Mouse (Mus musculus) midbrain, embryonic 13.5 days (tissue): ENCODE measurements around the gene Rab11a. TPM values are rescaled to one million over a fixed set of nuclear protein-coding genes. Genes with fewer than 3 reads are reported as not detected.
"Not testable (repeated sequence)": the region's sequence is repeated elsewhere in the genome, so short reads cannot be mapped to it uniquely, and the experiment has no call there.

Experiments used
- ATAC-seq: fragments of 200-750 bp; cut with Nextera tagmentation; 2 replicates; pipeline ENCODE4 v1.8.0; 2017; ENCODE audit warnings: mild to moderate bottlenecking, moderate TSS enrichment, moderate library complexity
- H3K27ac ChIP-seq: fragments of 300-500 bp; sonication (generic); 2 replicates; pipeline ENCODE4 v1.5.1; 2015; ENCODE audit warnings: inconsistent platforms, mild to moderate bottlenecking, moderate library complexity
- H3K27me3 ChIP-seq: fragments of 300-500 bp; sonication (generic); 2 replicates; pipeline ENCODE4 v1.6.1; 2015; ENCODE audit warnings: mild to moderate bottlenecking, inconsistent platforms
- H3K36me3 ChIP-seq: fragments of 300-500 bp; sonication (generic); 2 replicates; pipeline ENCODE4 v1.6.1; 2015; ENCODE audit warnings: mild to moderate bottlenecking, inconsistent platforms
- H3K4me1 ChIP-seq: fragments of 300-500 bp; sonication (generic); replicated peaks from 2 replicates; pipeline ENCODE4 v1.6.1; 2015; ENCODE audit warnings: inconsistent platforms
- H3K4me2 ChIP-seq: fragments of 300-500 bp; sonication (generic); replicated peaks from 2 replicates; pipeline ENCODE4 v1.6.1; 2015; ENCODE audit warnings: moderate library complexity, mild to moderate bottlenecking, inconsistent platforms
- H3K4me3 ChIP-seq: fragments of 300-500 bp; sonication (generic); replicated peaks from 2 replicates; pipeline ENCODE4 v1.5.1; 2015; ENCODE audit warnings: mild to moderate bottlenecking, inconsistent platforms
- H3K9ac ChIP-seq: fragments of 300-500 bp; sonication (generic); replicated peaks from 2 replicates; pipeline ENCODE4 v1.6.1; 2015; ENCODE audit warnings: mild to moderate bottlenecking, inconsistent platforms
- H3K9me3 ChIP-seq: fragments of 300-500 bp; sonication (generic); 2 replicates; pipeline ENCODE4 v1.6.1; 2016; ENCODE audit warnings: mild to moderate bottlenecking, inconsistent platforms
- WGBS: fragments of 180-500 bp; shearing (Covaris S2); methylation state at CpG from one replicate; pipeline ENCODE4 v1.1.7; 2015; 5-methylcytosine and 5-hydroxymethylcytosine counted together
- polyA plus RNA-seq: library from polyadenylated mRNA; unstranded; fragments of >200 nt; fragmentation: Nextera tagmentation; extraction: Ambion mirVana; gene quantifications from 2 replicates; pipeline ENCODE4 v1.2.1, GENCODE M21; 2015

Gene Rab11a
- polyA plus RNA-seq, 1 experiment from 2014 or later, result 397 TPM

- H3K9ac ChIP-seq, result peak overlapping the region; percentile 88
- ATAC-seq, result peak; percentile 91
- no peaks in the 10 kb centered on the region for H3K27me3 ChIP-seq
- H3K9me3 ChIP-seq, result no peaks in the 10 kb centered on the region
- under 1% methylated on average over 35 of the region's 35 CpGs for WGBS
- H3K4me2 ChIP-seq, result peak overlapping the region; percentile 79
- H3K27ac ChIP-seq, result peak overlapping the region; percentile 93
- peaks cover 8% of the 10 kb centered on the region for H3K4me1 ChIP-seq
- peak overlapping the region; percentile 85 for H3K4me3 ChIP-seq
- no peaks in the 10 kb centered on the region for H3K36me3 ChIP-seq
Observed at GRCm38 (mm10) chr9:64736639-64737405, 736 bp downstream of the Rab11a start.

- Histone ChIP-seq H3K36me3 (peaks cover under 1% of the 10 kb centered on the region; the same call in 1 of the 2 replicates), H3K27me3 (no peaks in the 10 kb centered on the region), H3K4me3 (peak overlapping the region; percentile 85), H3K4me2 (peak overlapping the region; percentile 79), H3K9me3 (no peaks in the 10 kb centered on the region), H3K4me1 (peaks cover 8% of the 10 kb centered on the region), H3K9ac (peak overlapping the region; percentile 88), H3K27ac (peak overlapping the region; percentile 93)
- no peak for ATAC-seq
- 15% methylated on average over 9 of the region's 9 CpGs for WGBS
Observed at GRCm38 (mm10) chr9:64736076-64736638, 1.4 kb downstream of the Rab11a start.

DNA sequence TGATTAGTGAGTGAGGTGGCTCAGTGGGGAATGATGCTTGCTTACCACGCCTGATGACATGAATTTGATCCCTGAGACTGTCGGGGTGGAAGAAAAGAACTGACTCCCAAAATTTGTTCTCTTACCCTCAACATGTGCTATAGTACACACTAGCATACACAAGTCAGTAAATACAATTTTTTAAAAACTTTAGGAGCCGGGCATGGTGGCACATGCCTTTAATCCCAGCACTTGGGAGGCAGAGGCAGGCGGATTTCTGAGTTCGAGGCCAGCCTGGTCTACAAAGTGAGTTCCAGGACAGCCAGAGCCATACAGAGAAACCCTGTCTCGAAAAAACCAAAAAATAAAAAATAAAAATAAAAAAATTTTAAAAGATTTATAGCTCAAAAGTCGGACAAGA lies 2.6 kb downstream of the Rab11a start:
- not testable (repeated sequence) for H3K36me3 ChIP-seq, H3K27ac ChIP-seq, H3K4me2 ChIP-seq, H3K9ac ChIP-seq, H3K4me3 ChIP-seq, H3K27me3 ChIP-seq, H3K9me3 ChIP-seq, H3K4me1 ChIP-seq, ATAC-seq
- WGBS, result 91% methylated on average over 7 of the region's 7 CpGs

DNA sequence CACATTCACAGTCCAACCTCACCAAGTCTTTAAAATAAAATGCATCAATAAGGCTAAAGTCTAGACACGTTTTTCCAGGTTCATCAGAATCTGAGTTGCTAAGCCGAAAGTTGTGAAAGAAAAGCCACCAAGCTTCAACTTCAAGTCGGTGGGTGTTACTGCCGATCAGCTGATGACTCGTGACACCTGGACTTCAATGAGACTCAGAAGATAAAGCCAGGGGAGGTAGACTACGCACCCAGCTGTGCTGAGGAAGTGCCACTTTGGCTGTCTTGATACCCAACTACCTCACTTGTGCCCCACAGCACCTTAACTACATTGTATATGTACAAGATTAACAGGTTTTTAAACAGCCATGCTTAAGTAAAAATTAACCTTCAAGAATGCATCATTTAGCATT lies 3.4 kb downstream of the Rab11a start:
- peaks cover 10% of the 10 kb centered on the region for H3K4me1 ChIP-seq

DNA sequence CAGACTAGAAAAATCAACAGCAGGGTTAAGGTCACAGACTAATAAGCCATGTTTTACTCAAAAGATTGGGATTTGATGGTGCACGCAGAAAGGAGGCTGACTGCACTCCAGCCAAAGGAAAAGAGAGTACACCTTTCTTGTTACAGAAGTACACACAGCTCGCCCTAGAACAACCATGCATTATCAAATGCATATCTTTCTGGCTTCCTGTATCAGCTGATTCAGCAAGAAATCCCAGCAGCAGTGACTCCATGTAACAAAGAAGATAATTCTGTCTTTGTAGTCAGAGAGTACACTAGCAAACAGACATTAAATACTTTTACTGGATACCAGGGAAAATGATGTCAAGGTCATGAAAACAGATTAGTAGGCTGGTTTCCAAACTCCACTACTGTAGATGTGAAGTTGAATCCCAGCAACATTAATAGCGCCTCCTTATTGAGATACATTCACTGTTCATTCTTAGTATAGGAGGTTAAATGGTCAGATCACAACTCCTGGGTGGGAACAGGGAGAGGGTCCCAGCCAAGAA lies 6.5 kb downstream of the Rab11a start:
- Histone ChIP-seq H3K4me1 (peaks cover 9% of the 10 kb centered on the region), H3K9me3 (no peaks in the 10 kb centered on the region), H3K27ac (no peak overlapping the region), H3K36me3 (peaks cover 18% of the 10 kb centered on the region), H3K4me3 (no peak overlapping the region), H3K27me3 (no peaks in the 10 kb centered on the region), H3K4me2 (no peak overlapping the region), H3K9ac (no peak overlapping the region)
- 92% methylated on average over 3 of the region's 3 CpGs for WGBS
- ATAC-seq, result no peak

More for the DNA sequence above, 3.4 kb downstream of the Rab11a start:
- Histone ChIP-seq H3K27me3 (no peaks in the 10 kb centered on the region), H3K9me3 (no peaks in the 10 kb centered on the region), H3K9ac (no peak overlapping the region), H3K4me2 (no peak overlapping the region), H3K4me3 (no peak overlapping the region), H3K27ac (no peak overlapping the region), H3K36me3 (peaks cover 3% of the 10 kb centered on the region; the same call in 1 of the 2 replicates)
- WGBS, result 87% methylated on average over 6 of the region's 6 CpGs
- no peak for ATAC-seq

DNA sequence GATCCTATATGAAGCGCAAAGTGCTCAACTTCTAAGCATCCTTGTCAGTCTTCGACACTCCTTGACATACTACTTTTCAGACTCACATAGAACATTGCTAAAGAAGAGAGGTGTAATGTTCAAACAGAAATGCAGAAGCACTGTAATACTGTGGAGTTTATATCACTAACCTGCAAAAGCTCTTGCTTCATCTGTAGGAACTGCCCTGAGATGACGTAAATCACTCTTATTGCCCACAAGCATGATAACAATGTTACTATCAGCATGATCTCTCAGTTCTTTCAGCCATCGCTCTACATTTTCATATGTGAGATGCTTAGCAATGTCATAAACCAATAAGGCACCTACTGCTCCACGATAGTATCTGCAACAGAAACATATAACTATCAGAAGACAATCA lies 11.1 kb downstream of the Rab11a start:
- Histone ChIP-seq H3K4me1 (0 out of 2 replicates have a peak, but pooled peaks cover 5% of the 10 kb centered on the region), H3K9me3 (no peaks in the 10 kb centered on the region), H3K27ac (no peak overlapping the region), H3K4me3 (no peak overlapping the region), H3K9ac (no peak overlapping the region), H3K4me2 (no peak overlapping the region), H3K36me3 (peaks cover 41% of the 10 kb centered on the region), H3K27me3 (no peaks in the 10 kb centered on the region)
- WGBS, result 96% methylated on average over 5 of the region's 5 CpGs
- ATAC-seq, result no peak

- no peak for ATAC-seq
- 85% methylated on average over 5 of the region's 5 CpGs for WGBS
Observed at GRCm38 (mm10) chr9:64719526-64720163, 17.9 kb downstream of the Rab11a start.

GRCm38 (mm10) chr9:64710291-64710690 lies 27.3 kb downstream of the Rab11a start:
- H3K36me3 ChIP-seq, result peaks cover 23% of the 10 kb centered on the region
- H3K4me3 ChIP-seq, ATAC-seq, H3K9ac ChIP-seq, H3K4me1 ChIP-seq, H3K27ac ChIP-seq, H3K4me2 ChIP-seq, H3K27me3 ChIP-seq, H3K9me3 ChIP-seq: not testable (repeated sequence)
- 92% methylated on average over 5 of the region's 5 CpGs for WGBS

More at GRCm38 (mm10) chr9:64719526-64720163, 17.9 kb downstream of the Rab11a start:
- no peak overlapping the region for H3K4me2 ChIP-seq
- no peak overlapping the region for H3K27ac ChIP-seq
- no peak overlapping the region for H3K4me3 ChIP-seq
- peaks cover 21% of the 10 kb centered on the region for H3K36me3 ChIP-seq
- H3K27me3 ChIP-seq, result no peaks in the 10 kb centered on the region
- no peak overlapping the region for H3K9ac ChIP-seq
- H3K9me3 ChIP-seq, result no peaks in the 10 kb centered on the region
- H3K4me1 ChIP-seq, result no peaks in the 10 kb centered on the region

GRCm38 (mm10) chr9:64704073-64704840 lies 33.3 kb downstream of the Rab11a start:
- no peak overlapping the region for H3K4me3 ChIP-seq
- WGBS, result 93% methylated on average over 5 of the region's 5 CpGs
- no peaks in the 10 kb centered on the region for H3K9me3 ChIP-seq
- no peaks in the 10 kb centered on the region; the same call in 1 of the 2 replicates for H3K4me1 ChIP-seq
- no peak overlapping the region for H3K4me2 ChIP-seq
- H3K27me3 ChIP-seq, result no peaks in the 10 kb centered on the region
- H3K27ac ChIP-seq, result no peak overlapping the region
- H3K36me3 ChIP-seq, result peaks cover 26% of the 10 kb centered on the region
- no peak overlapping the region for H3K9ac ChIP-seq
- no peak for ATAC-seq

DNA sequence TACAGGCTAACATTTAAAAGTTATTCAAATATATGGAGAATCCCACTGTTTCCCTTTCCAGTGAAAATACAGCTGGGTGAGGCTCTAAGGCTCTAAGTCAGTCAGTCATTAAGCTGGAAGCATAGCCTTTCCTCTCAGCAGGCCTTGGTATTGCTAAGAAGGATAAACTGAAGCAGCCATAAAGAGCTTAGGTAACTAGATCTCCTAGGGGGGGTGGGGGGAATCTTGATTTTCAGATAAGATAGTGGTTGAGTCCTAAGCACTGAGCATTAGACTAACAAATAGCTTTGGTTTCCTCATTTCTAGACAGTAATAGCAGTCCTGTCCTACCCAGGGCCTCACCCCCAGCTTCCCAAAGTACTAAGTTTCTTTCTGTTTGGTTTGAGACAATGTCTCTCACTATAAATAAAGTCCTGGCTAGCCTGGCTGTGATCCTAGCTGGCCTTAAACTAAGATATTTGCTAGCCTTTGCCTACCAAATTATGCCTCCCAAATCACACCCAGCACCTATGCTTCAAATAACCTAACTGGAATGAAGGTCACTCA lies 34.1 kb downstream of the Rab11a start:
- peaks cover 28% of the 10 kb centered on the region for H3K36me3 ChIP-seq
- H3K9ac ChIP-seq, result no peak overlapping the region
- H3K27ac ChIP-seq, result no peak overlapping the region
- no peak overlapping the region for H3K4me2 ChIP-seq
- no peak overlapping the region for H3K4me3 ChIP-seq
- no peak for ATAC-seq
- H3K9me3 ChIP-seq, result no peaks in the 10 kb centered on the region
- H3K4me1 ChIP-seq, result no peaks in the 10 kb centered on the region; the same call in 1 of the 2 replicates
- H3K27me3 ChIP-seq, result no peaks in the 10 kb centered on the region

DNA sequence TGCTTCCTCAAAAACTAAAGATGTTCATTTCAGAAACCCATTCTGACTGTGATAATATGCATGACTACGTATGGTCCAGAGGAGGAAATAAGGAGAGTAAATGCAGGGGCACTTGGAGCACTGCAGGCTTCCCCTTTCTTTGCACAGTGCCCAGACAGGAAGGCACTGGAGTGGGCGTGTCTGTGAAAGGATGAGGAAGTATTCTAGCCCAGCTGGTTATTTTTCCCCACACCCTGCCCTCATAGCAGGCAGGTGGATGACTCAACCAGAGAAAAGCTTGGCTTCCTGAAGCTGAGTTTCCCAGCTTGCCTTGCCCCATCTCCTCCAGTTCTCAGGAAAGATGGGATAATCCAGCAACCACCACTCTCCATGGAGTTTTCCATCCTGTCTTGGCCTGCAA lies 34.6 kb downstream of the Rab11a start:
- ATAC-seq, result no peak
- H3K4me1 ChIP-seq, result no peaks in the 10 kb centered on the region; the same call in 1 of the 2 replicates

More for the DNA sequence above, 34.6 kb downstream of the Rab11a start:
- 74% methylated on average over 2 of the region's 2 CpGs for WGBS
- H3K27ac ChIP-seq, result no peak overlapping the region
- H3K4me3 ChIP-seq, result no peak overlapping the region
- H3K27me3 ChIP-seq, result no peaks in the 10 kb centered on the region
- H3K36me3 ChIP-seq, result peaks cover 25% of the 10 kb centered on the region
- H3K9me3 ChIP-seq, result no peaks in the 10 kb centered on the region
- H3K9ac ChIP-seq, result no peak overlapping the region
- H3K4me2 ChIP-seq, result no peak overlapping the region
